Mouse (Mus musculus): ENCODE results near the gene Fam222b. TPM values are rescaled to one million over a fixed set of nuclear protein-coding genes. Genes with fewer than 3 reads are reported as not detected.
A peak's percentile ranks its signal among the peaks of the same experiment; 100 is the strongest.
"Not testable (repeated sequence)": the region's sequence is repeated elsewhere in the genome, so short reads cannot be mapped to it uniquely, and the experiment has no call there.

Fam222b gene
- total RNA-seq, 2 experiments from 2014 or later, result 28.2 to 29.6 TPM

GRCm38 (mm10) chr11:78126739-78127138 is 32.3 kb downstream of the Fam222b start:
- intact Hi-C loops (cut with DNase I), result no loop called here
- DNase-seq (ENCODE audit: low spot score in 2 of 2), result no peak

GRCm38 (mm10) chr11:78129458-78129857 is 35.0 kb downstream of the Fam222b start:
- intact Hi-C loops (cut with DNase I), result no loop called here
- no peak for DNase-seq (ENCODE audit: low spot score in 2 of 2)

GRCm38 (mm10) chr11:78133915-78134314 is 39.5 kb downstream of the Fam222b start:
- intact Hi-C loops (cut with DNase I), result no loop called here
- DNase-seq (ENCODE audit: low spot score in 2 of 2), result no peak

- intact Hi-C loops (cut with DNase I), result no loop called here
- peak in 1 of 2 experiments; percentile 47 for DNase-seq (ENCODE audit: low spot score in 2 of 2)
Observed at GRCm38 (mm10) chr11:78134344-78134743, 39.9 kb downstream of the Fam222b start.

GRCm38 (mm10) chr11:78135314-78135713 is 40.9 kb downstream of the Fam222b start:
- DNase-seq (ENCODE audit: low spot score in 2 of 2); intact Hi-C loops (cut with DNase I): not testable (repeated sequence)

- no peak for DNase-seq (ENCODE audit: low spot score in 2 of 2)
- intact Hi-C loops (cut with DNase I), result no loop called here
Observed at GRCm38 (mm10) chr11:78136132-78136531, 41.7 kb downstream of the Fam222b start.

- intact Hi-C loops (cut with DNase I), result no loop called here
- DNase-seq (ENCODE audit: low spot score in 2 of 2), result no peak
Observed at GRCm38 (mm10) chr11:78137584-78137983, 43.1 kb downstream of the Fam222b start.

- intact Hi-C loops (cut with DNase I), result no loop called here
- DNase-seq (ENCODE audit: low spot score in 2 of 2), result no peak
Observed at GRCm38 (mm10) chr11:78138023-78138422, 43.6 kb downstream of the Fam222b start.

GRCm38 (mm10) chr11:78140665-78141064 is 46.2 kb downstream of the Fam222b start:
- intact Hi-C loops (cut with DNase I), result no loop called here
- no peak for DNase-seq (ENCODE audit: low spot score in 2 of 2)

- intact Hi-C loops (cut with DNase I), result no loop called here
- DNase-seq (ENCODE audit: low spot score in 2 of 2), result no peak
Observed at GRCm38 (mm10) chr11:78143520-78143919, 49.1 kb downstream of the Fam222b start.

GRCm38 (mm10) chr11:78146168-78146567 is 51.7 kb downstream of the Fam222b start:
- intact Hi-C loops (cut with DNase I), result no loop called here
- no peak for DNase-seq (ENCODE audit: low spot score in 2 of 2)

GRCm38 (mm10) chr11:78146707-78147543 is 52.5 kb downstream of the Fam222b start:
- intact Hi-C loops (cut with DNase I), result no loop called here
- no peak for DNase-seq (ENCODE audit: low spot score in 2 of 2)

- no peak for DNase-seq (ENCODE audit: low spot score in 2 of 2)
- intact Hi-C loops (cut with DNase I), result loop anchor here (1.0 to 5.0 kb wide), 2 partner anchors 59 to 91 kb away; partner anchors contain the start of gene Fam222b
Observed at GRCm38 (mm10) chr11:78151161-78151560, 56.7 kb downstream of the Fam222b start.

GRCm38 (mm10) chr11:78152299-78153231 is 58.1 kb downstream of the Fam222b start:
- intact Hi-C loops (cut with DNase I), result loop anchor here (2.0 to 5.0 kb wide), 2 partner anchors 24 to 60 kb away; partner anchors contain the start of genes Fam222b, Nek8 and Tlcd1
- peak; percentile 77 to 87 for DNase-seq (ENCODE audit: low spot score in 2 of 2)

- intact Hi-C loops (cut with DNase I), result loop anchor here (2.0 to 5.0 kb wide), 2 partner anchors 23 to 61 kb away; partner anchors contain the start of genes Fam222b, Nek8 and Tlcd1
- no peak for DNase-seq (ENCODE audit: low spot score in 2 of 2)
Observed at GRCm38 (mm10) chr11:78153778-78154177, 59.3 kb downstream of the Fam222b start.

- no peak for DNase-seq (ENCODE audit: low spot score in 2 of 2)
- intact Hi-C loops (cut with DNase I), result no loop called here
Observed at GRCm38 (mm10) chr11:78155674-78156073, 61.2 kb downstream of the Fam222b start.

- intact Hi-C loops (cut with DNase I), result no loop called here
- no peak for DNase-seq (ENCODE audit: low spot score in 2 of 2)
Observed at GRCm38 (mm10) chr11:78156156-78156699, 61.8 kb downstream of the Fam222b start.

- intact Hi-C loops (cut with DNase I), result no loop called here
- peak; percentile 84 to 90 for DNase-seq (ENCODE audit: low spot score in 2 of 2)
Observed at GRCm38 (mm10) chr11:78159096-78159495, 64.6 kb downstream of the Fam222b start.

- DNase-seq (ENCODE audit: low spot score in 2 of 2), result no peak
- intact Hi-C loops (cut with DNase I), result no loop called here
Observed at GRCm38 (mm10) chr11:78159557-78159956, 65.1 kb downstream of the Fam222b start.

GRCm38 (mm10) chr11:78160171-78160570 is 65.7 kb downstream of the Fam222b start:
- no peak for DNase-seq (ENCODE audit: low spot score in 2 of 2)
- intact Hi-C loops (cut with DNase I), result no loop called here

All from left cerebral cortex, postnatal 25 days (tissue).